Mouse (Mus musculus) left cerebral cortex, adult 9 months (tissue): ENCODE results near the gene Runx3.

Source experiments
- DNase-seq, 2 experiments: peaks; one replicate each; pipeline ENCODE4 v3.0.0; 2022; ENCODE audit warnings: low spot score in 2 of 2

Gene Runx3

GRCm38 (mm10) chr4:135120342-135121100 lies at the start of gene Runx3:
TSS of gene Runx3 (plus strand) at chr4:135120652.
- no peak for DNase-seq

- no peak for DNase-seq
Observed at GRCm38 (mm10) chr4:135072671-135073070, 47.8 kb upstream of the Runx3 start.

- no peak for DNase-seq
Observed at GRCm38 (mm10) chr4:135073523-135073922, 46.9 kb upstream of the Runx3 start.

GRCm38 (mm10) chr4:135074646-135075045 lies 45.8 kb upstream of the Runx3 start:
- no peak for DNase-seq

GRCm38 (mm10) chr4:135075360-135075759 lies 45.1 kb upstream of the Runx3 start:
- no peak for DNase-seq

- no peak for DNase-seq
Observed at GRCm38 (mm10) chr4:135076611-135077010, 43.8 kb upstream of the Runx3 start.

- no peak for DNase-seq
Observed at GRCm38 (mm10) chr4:135077196-135077595, 43.3 kb upstream of the Runx3 start.

- no peak for DNase-seq
Observed at GRCm38 (mm10) chr4:135079859-135080640, 40.4 kb upstream of the Runx3 start.

GRCm38 (mm10) chr4:135080641-135080920 lies 39.9 kb upstream of the Runx3 start:
- DNase-seq: no peak

GRCm38 (mm10) chr4:135083089-135083488 lies 37.4 kb upstream of the Runx3 start:
- no peak for DNase-seq

GRCm38 (mm10) chr4:135085077-135085853 lies 35.2 kb upstream of the Runx3 start:
- DNase-seq: no peak

- DNase-seq: no peak
Observed at GRCm38 (mm10) chr4:135090613-135091012, 29.8 kb upstream of the Runx3 start.

GRCm38 (mm10) chr4:135092871-135093270 lies 27.6 kb upstream of the Runx3 start:
- DNase-seq: no peak

- DNase-seq: no peak
Observed at GRCm38 (mm10) chr4:135095693-135096092, 24.8 kb upstream of the Runx3 start.

GRCm38 (mm10) chr4:135097910-135098891 lies 22.3 kb upstream of the Runx3 start:
- DNase-seq: no peak

GRCm38 (mm10) chr4:135102019-135102740 lies 18.3 kb upstream of the Runx3 start:
- DNase-seq: no peak

- DNase-seq: no peak
Observed at GRCm38 (mm10) chr4:135102761-135103160, 17.7 kb upstream of the Runx3 start.

GRCm38 (mm10) chr4:135103800-135104199 lies 16.7 kb upstream of the Runx3 start:
- DNase-seq: no peak

GRCm38 (mm10) chr4:135106968-135107367 lies 13.5 kb upstream of the Runx3 start:
- DNase-seq: no peak

GRCm38 (mm10) chr4:135108666-135109065 lies 11.8 kb upstream of the Runx3 start:
- no peak for DNase-seq

- no peak for DNase-seq
Observed at GRCm38 (mm10) chr4:135113656-135114055, 6.8 kb upstream of the Runx3 start.
